Mouse (Mus musculus) Patski (cell line): ENCODE data around the gene Tnfsf15. TPM values are rescaled to one million over a fixed set of nuclear protein-coding genes. Genes with fewer than 3 reads are reported as not detected.

ENCODE experiments used
- ATAC-seq: fragments of 100-300 bp; one replicate; pipeline ENCODE4 v1.8.0; 2021
- CTCF ChIA-PET: fragments of 350-600 bp; sonication (Branson Sonifier 250); formaldehyde crosslinking; loops from one replicate; lab custom pipeline; 2022; ENCODE audit warnings: inconsistent platforms; lab: Charles Lee
- POLR2A ChIA-PET: fragments of 350-600 bp; sonication (Branson Sonifier 250); formaldehyde crosslinking; loops from one replicate; lab custom pipeline; 2022; ENCODE audit warnings: antibody characterized with exemption, inconsistent platforms; lab: Charles Lee
- DNase-seq: peaks from one replicate; pipeline ENCODE4 v3.0.0-alpha.2; 2011; ENCODE audit warnings: low read depth, low spot score
- H3K27me3 ChIP-seq: fragments of 371-371 bp; one replicate; pipeline ENCODE4 v1.5.1; 2021
- CTCF ChIP-seq: fragments of 100-300 bp; IDR thresholded peaks from one replicate; pipeline ENCODE4 v1.5.1; 2021
- in situ Hi-C: fragments of 300-500 bp; cut with MboI; formaldehyde crosslinking; loops from 3 replicates; pipeline ENCODE4 v1.11.1; 2018; ENCODE audit warnings: low pct_unique_long_range_greater_than_20kb, mixed read lengths
- polyA plus RNA-seq: library from polyadenylated mRNA; unstranded; gene quantifications from one replicate; pipeline ENCODE4 v1.2.3, GENCODE M21; 2021

Tnfsf15 gene
- polyA plus RNA-seq, 1 experiment from 2014 or later, result 0.03 TPM

- H3K27me3 ChIP-seq, result no peaks in the 10 kb centered on the region
- POLR2A ChIA-PET, result no interaction called here
- DNase-seq (no peak), ATAC-seq (no peak)
- CTCF ChIA-PET, result interaction anchor here (0.8 to 2.6 kb wide), 13 partner anchors 9 to 162 kb away, joined by 3 to 15 read pairs (median 5); partner anchors contain the start of gene Tex48
- no peak for TF ChIP-seq CTCF
- in situ Hi-C loops, result loop anchor here (5.0 to 25.0 kb wide), 4 partner anchors 155 to 800 kb away; no protein-coding TSS in a partner anchor
These were observed 57.5 kb downstream of the Tnfsf15 start for GRCm38 (mm10) chr4:63687429-63687828.

GRCm38 (mm10) chr4:63686157-63686556 is 58.8 kb downstream of the Tnfsf15 start:
- in situ Hi-C loops, result loop anchor here (5.0 to 25.0 kb wide), 4 partner anchors 156 to 801 kb away; no protein-coding TSS in a partner anchor
- ATAC-seq, result no peak
- POLR2A ChIA-PET, result no interaction called here
- CTCF ChIA-PET, result interaction anchor here (0.7 to 2.2 kb wide), 17 partner anchors 11 to 269 kb away, joined by 3 to 15 read pairs (median 5); no protein-coding TSS in a partner anchor
- DNase-seq, result no peak
- TF ChIP-seq CTCF, result peak; percentile 74
- no peaks in the 10 kb centered on the region for H3K27me3 ChIP-seq

GRCm38 (mm10) chr4:63685253-63685525 is 59.7 kb downstream of the Tnfsf15 start:
- POLR2A ChIA-PET, result no interaction called here
- no peak for ATAC-seq
- CTCF ChIA-PET, result interaction anchor here (2.2 kb wide), 1 partner anchor 11 kb away, joined by 8 read pairs; no protein-coding TSS in a partner anchor
- no peak for TF ChIP-seq CTCF
- no peaks in the 10 kb centered on the region for H3K27me3 ChIP-seq
- in situ Hi-C loops, result loop anchor here (5.0 to 25.0 kb wide), 4 partner anchors 157 to 802 kb away; no protein-coding TSS in a partner anchor
- no peak for DNase-seq

GRCm38 (mm10) chr4:63684412-63685252 is 60.3 kb downstream of the Tnfsf15 start:
- no peak for TF ChIP-seq CTCF
- in situ Hi-C loops, result loop anchor here (5.0 to 25.0 kb wide), 4 partner anchors 158 to 803 kb away; no protein-coding TSS in a partner anchor
- DNase-seq (no peak), ATAC-seq (no peak)
- CTCF ChIA-PET, result interaction anchor here (2.2 kb wide), 1 partner anchor 10 kb away, joined by 8 read pairs; no protein-coding TSS in a partner anchor
- POLR2A ChIA-PET, result no interaction called here
- no peaks in the 10 kb centered on the region for H3K27me3 ChIP-seq

- in situ Hi-C loops, result loop anchor here (25.0 kb wide), 1 partner anchor 804 kb away; no protein-coding TSS in a partner anchor
- POLR2A ChIA-PET, result no interaction called here
- CTCF ChIA-PET, result interaction anchor here (0.9 to 1.4 kb wide), 2 partner anchors 62 to 157 kb away, joined by 3 to 6 read pairs; partner anchors contain the start of gene Tex48
- no peak for TF ChIP-seq CTCF
- no peaks in the 10 kb centered on the region for H3K27me3 ChIP-seq
- ATAC-seq, result no peak
- no peak for DNase-seq
These were observed 61.2 kb downstream of the Tnfsf15 start for GRCm38 (mm10) chr4:63683716-63684115.

- no peak for TF ChIP-seq CTCF
- in situ Hi-C loops, result loop anchor here (25.0 kb wide), 1 partner anchor 804 kb away; no protein-coding TSS in a partner anchor
- ChIA-PET CTCF (interaction anchor here (0.9 to 1.4 kb wide), 2 partner anchors 61 to 157 kb away, joined by 3 to 6 read pairs; partner anchors contain the start of gene Tex48), POLR2A (no interaction called here)
- no peaks in the 10 kb centered on the region for H3K27me3 ChIP-seq
- no peak for ATAC-seq
- no peak for DNase-seq
These were observed 61.9 kb downstream of the Tnfsf15 start for GRCm38 (mm10) chr4:63683056-63683455.

- TF ChIP-seq CTCF, result no peak
- in situ Hi-C loops, result loop anchor here (25.0 kb wide), 1 partner anchor 805 kb away; no protein-coding TSS in a partner anchor
- no peak for DNase-seq
- ATAC-seq, result no peak
- ChIA-PET CTCF (interaction anchor here (1.4 kb wide), 1 partner anchor 60 kb away, joined by 6 read pairs; the partner anchor contains the start of gene Tex48), POLR2A (no interaction called here)
- H3K27me3 ChIP-seq, result no peaks in the 10 kb centered on the region
These were observed 62.5 kb downstream of the Tnfsf15 start for GRCm38 (mm10) chr4:63682441-63682840.

GRCm38 (mm10) chr4:63681557-63681956 is 63.4 kb downstream of the Tnfsf15 start:
- in situ Hi-C loops, result loop anchor here (25.0 kb wide), 1 partner anchor 806 kb away; no protein-coding TSS in a partner anchor
- no peak for TF ChIP-seq CTCF
- no peak for ATAC-seq
- H3K27me3 ChIP-seq, result no peaks in the 10 kb centered on the region
- ChIA-PET POLR2A (no interaction called here), CTCF (no interaction called here)
- no peak for DNase-seq

Other genes starting within 250 kb of the Tnfsf15 start
- gene Whrn, start 249.1 kb downstream of the Tnfsf15 start, polyA plus RNA-seq, result 31.0 TPM
- gene Atp6v1g1, start 200.3 kb downstream of the Tnfsf15 start, polyA plus RNA-seq, result 230 TPM
- gene Tmem268, start 186.3 kb downstream of the Tnfsf15 start, polyA plus RNA-seq, result 9.5 TPM
- not detected for gene Gm11213, start 139.9 kb downstream of the Tnfsf15 start, polyA plus RNA-seq
- gene Tex48, start 122.7 kb downstream of the Tnfsf15 start, polyA plus RNA-seq, result not detected
- not detected for gene Gm11214, start 81.7 kb downstream of the Tnfsf15 start, polyA plus RNA-seq
- not detected for gene Tnfsf8, start 116.2 kb upstream of the Tnfsf15 start, polyA plus RNA-seq